In genomic region chr10:121395542-121396176, GRCm38 (mm10) we compare ENCODE assay signal across 18 mouse cellular contexts. TPM values are rescaled to one million over a fixed set of nuclear protein-coding genes. Genes with fewer than 3 reads are reported as not detected.
DNase-seq lines count a peak whose midpoint lies in the region; ATAC-seq lines count a peak whose summit lies in the region.
"Had no signal": no experiment of that assay in that cellular context is flagged by ENCODE, and none has a peak within 500 bp of the region (broad histone marks: within the 10 kb centered on the region; RNA-seq: fewer than 3 reads in every experiment).

No protein-coding gene starts in this region.

- peak overlapping the region; percentile 39; the same call in 1 of the 2 replicates for H3K27ac ChIP-seq in embryonic facial prominence, embryonic 14.5 days (replicated peaks; ENCODE audit: low read depth, low read length)
- H3K27ac ChIP-seq in embryonic facial prominence, embryonic 10.5 days (replicated peaks), result no peak overlapping the region
- H3K27ac ChIP-seq: hindbrain, embryonic 15.5 days; kidney, postnatal 0 days; limb, embryonic 12.5 days; liver, embryonic 15.5 days had no signal

- WGBS in embryonic facial prominence, embryonic 14.5 days, result 77% methylated on average over 20 of the region's 20 CpGs
- WGBS in embryonic facial prominence, embryonic 10.5 days, result 82% methylated on average over 20 of the region's 20 CpGs

- no peaks in the 10 kb centered on the region for H3K9me3 ChIP-seq in embryonic facial prominence, embryonic 14.5 days (ENCODE audit: control insufficient read depth, low read length)
- no peaks in the 10 kb centered on the region for H3K9me3 ChIP-seq in embryonic facial prominence, embryonic 10.5 days
- H3K9me3 ChIP-seq: hindbrain, embryonic 15.5 days; limb, embryonic 12.5 days; liver, embryonic 15.5 days; megakaryocyte, embryonic 14.5 days had no signal

- H3K9ac ChIP-seq in embryonic facial prominence, embryonic 14.5 days (ENCODE audit: low read depth, low read length), result no peak overlapping the region
- H3K9ac ChIP-seq: hindbrain, embryonic 15.5 days; limb, embryonic 12.5 days; liver, embryonic 15.5 days had no signal

- H3K27me3 ChIP-seq in embryonic facial prominence, embryonic 14.5 days (replicated peaks; ENCODE audit: control insufficient read depth, insufficient read depth, low read length), result no peaks in the 10 kb centered on the region
- H3K27me3 ChIP-seq in embryonic facial prominence, embryonic 10.5 days (replicated peaks; ENCODE audit: low read depth, poor library complexity, severe bottlenecking), result no peaks in the 10 kb centered on the region
- H3K27me3 ChIP-seq: hindbrain, embryonic 15.5 days; limb, embryonic 12.5 days; liver, embryonic 15.5 days had no signal

- intact Hi-C loops in heart, postnatal 14 days (cut with DNase I), result no loop called here

- no peaks in the 10 kb centered on the region for H3K4me1 ChIP-seq in embryonic facial prominence, embryonic 14.5 days (ENCODE audit: control insufficient read depth, insufficient read depth, low read length)
- H3K4me1 ChIP-seq in embryonic facial prominence, embryonic 10.5 days, result peaks cover 7% of the 10 kb centered on the region; the same call in 1 of the 2 replicates
- H3K4me1 ChIP-seq: hindbrain, embryonic 15.5 days; liver, embryonic 15.5 days; megakaryocyte, embryonic 14.5 days had no signal

- no peak for ATAC-seq in embryonic facial prominence, embryonic 14.5 days (ENCODE audit: low read depth)
- ATAC-seq in erythroblast, adult 5-6 weeks (replicated peaks; ENCODE audit: low FRiP score, poor library complexity, severe bottlenecking), result no peak

- peaks cover 65% of the 10 kb centered on the region for H3K36me3 ChIP-seq in embryonic facial prominence, embryonic 14.5 days (ENCODE audit: control insufficient read depth, insufficient read depth, low read length)
- peaks cover 69% of the 10 kb centered on the region for H3K36me3 ChIP-seq in embryonic facial prominence, embryonic 10.5 days (replicated peaks)

- DNase-seq in embryonic facial prominence, embryonic 14.5 days (ENCODE audit: low spot score), result no peak
- DNase-seq in embryonic facial prominence, embryonic 10.5 days (ENCODE audit: low spot score), result no peak
- peak; percentile 40 for DNase-seq in kidney, adult 18-20 months
- DNase-seq in kidney, postnatal 14 days, result no peak
- peak; percentile 52 for DNase-seq in ES-CJ7 (ENCODE audit: low read depth, low spot score)
- peak; percentile 40 to 51 for DNase-seq in heart, postnatal 14 days
- no peak for DNase-seq in frontal cortex, postnatal 25 days (ENCODE audit: low spot score in 2 of 2)
- DNase-seq: B cell, adult 2 months; cerebellum, adult 8-10 months; layer of hippocampus, postnatal 36 days; right cerebral cortex, adult 18-20 months; thymus, postnatal 36 days had no signal

- no peak overlapping the region for H3K4me3 ChIP-seq in embryonic facial prominence, embryonic 14.5 days (ENCODE audit: low read depth, low read length)
- H3K4me3 ChIP-seq in embryonic facial prominence, embryonic 10.5 days, result no peak overlapping the region
- H3K4me3 ChIP-seq: hindbrain, embryonic 15.5 days; limb, embryonic 12.5 days; liver, embryonic 15.5 days; megakaryocyte, embryonic 14.5 days had no signal

- H3K4me2 ChIP-seq in embryonic facial prominence, embryonic 14.5 days (ENCODE audit: low read depth, low read length), result no peak overlapping the region
- H3K4me2 ChIP-seq: hindbrain, embryonic 15.5 days; limb, embryonic 12.5 days; liver, embryonic 15.5 days had no signal

RNA-seq across cellular contexts. Expression of gene Gns, which starts 30.8 kb away (rescaled TPM):
- polyA plus RNA-seq in embryonic facial prominence, embryonic 14.5 days (2014; fragmentation: Nextera tagmentation; extraction: Ambion mirVana), result 58.8 and 61.2 TPM in 2 replicates
- polyA plus RNA-seq in embryonic facial prominence, embryonic 10.5 days (2016; fragmentation: Nextera tagmentation; extraction: Ambion mirVana), result 40.0 and 41.4 TPM in 2 replicates
- total RNA-seq in heart, postnatal 14 days (2021), result 10 to 100 TPM; 64.2 to 74.3 TPM
- total RNA-seq in erythroblast, adult 5-6 weeks (2015; ENCODE audit: low replicate concordance), result 9.6 and 15.3 TPM in 2 replicates
- total RNA-seq in erythroblast, adult 5-6 weeks (2017; ENCODE audit: low replicate concordance), result 4.9 and 11.6 TPM in 2 replicates

RNA-seq across cellular contexts. Expression of gene Tbc1d30, which starts 44.6 kb away (rescaled TPM):
- polyA plus RNA-seq in embryonic facial prominence, embryonic 14.5 days (2014; fragmentation: Nextera tagmentation; extraction: Ambion mirVana), result 2.2 and 3.6 TPM in 2 replicates
- polyA plus RNA-seq in embryonic facial prominence, embryonic 10.5 days (2016; fragmentation: Nextera tagmentation; extraction: Ambion mirVana), result 1.8 and 2.3 TPM in 2 replicates
- 1 to 10 TPM; 1.8 to 2.2 TPM for total RNA-seq in heart, postnatal 14 days (2021)
- total RNA-seq in erythroblast, adult 5-6 weeks (2015; ENCODE audit: low replicate concordance), result 0.42 TPM in 1 of 2 replicates, not detected in the other
- total RNA-seq in erythroblast, adult 5-6 weeks (2017; ENCODE audit: low replicate concordance), result 0.14 and 0.60 TPM in 2 replicates

Comparison
In these comparisons a context has a peak if more than half of its experiments do, and no peak if none do; other contexts are left out.
1. DNase-seq: peak in kidney, adult 18-20 months (single experiment), ES-CJ7 (single experiment) and heart, postnatal 14 days (2 of 2); none in embryonic facial prominence, embryonic 14.5 days (single experiment), embryonic facial prominence, embryonic 10.5 days (single experiment), kidney, postnatal 14 days (single experiment) and frontal cortex, postnatal 25 days (0 of 2).
2. RNA of gene Gns, which starts 30.8 kb away (total RNA-seq): 64.2 to 74.3 TPM in heart, postnatal 14 days; 4.9 to 15.3 TPM in erythroblast, adult 5-6 weeks; every median in the first group is over 4 times any median in the second.